Mouse (Mus musculus) cerebellum, postnatal 36 days (tissue): ENCODE data around the gene Nptx1.
A peak's percentile ranks its signal among the peaks of the same experiment; 100 is the strongest.

Experiments used
- DNase-seq, 2 experiments: peaks; one replicate each; pipeline ENCODE4 v3.0.0; 2021 to 2022; ENCODE audit warnings: mixed read lengths in 2 of 2

The Nptx1 gene

DNA sequence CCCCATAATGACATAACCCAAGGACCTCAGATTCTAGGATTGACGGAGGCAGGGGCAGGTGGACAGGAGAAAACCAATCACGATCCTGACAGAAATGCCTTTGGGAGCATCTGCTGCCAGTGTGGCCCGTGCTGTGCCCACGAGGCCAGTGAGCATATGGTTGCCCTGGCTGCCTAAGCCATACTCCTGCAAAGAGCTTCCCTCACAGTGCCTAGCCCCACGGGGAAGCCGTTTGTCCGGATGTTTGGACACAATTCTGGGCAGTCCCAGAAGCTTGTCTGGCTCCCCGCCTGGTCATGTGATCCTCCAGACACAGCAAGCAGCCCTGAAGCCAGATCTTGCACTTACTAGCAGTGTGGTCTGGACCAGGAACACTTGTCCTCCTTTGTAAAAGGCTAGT is 24.8 kb downstream of the Nptx1 start:
- DNase-seq: peak; percentile 99

DNA sequence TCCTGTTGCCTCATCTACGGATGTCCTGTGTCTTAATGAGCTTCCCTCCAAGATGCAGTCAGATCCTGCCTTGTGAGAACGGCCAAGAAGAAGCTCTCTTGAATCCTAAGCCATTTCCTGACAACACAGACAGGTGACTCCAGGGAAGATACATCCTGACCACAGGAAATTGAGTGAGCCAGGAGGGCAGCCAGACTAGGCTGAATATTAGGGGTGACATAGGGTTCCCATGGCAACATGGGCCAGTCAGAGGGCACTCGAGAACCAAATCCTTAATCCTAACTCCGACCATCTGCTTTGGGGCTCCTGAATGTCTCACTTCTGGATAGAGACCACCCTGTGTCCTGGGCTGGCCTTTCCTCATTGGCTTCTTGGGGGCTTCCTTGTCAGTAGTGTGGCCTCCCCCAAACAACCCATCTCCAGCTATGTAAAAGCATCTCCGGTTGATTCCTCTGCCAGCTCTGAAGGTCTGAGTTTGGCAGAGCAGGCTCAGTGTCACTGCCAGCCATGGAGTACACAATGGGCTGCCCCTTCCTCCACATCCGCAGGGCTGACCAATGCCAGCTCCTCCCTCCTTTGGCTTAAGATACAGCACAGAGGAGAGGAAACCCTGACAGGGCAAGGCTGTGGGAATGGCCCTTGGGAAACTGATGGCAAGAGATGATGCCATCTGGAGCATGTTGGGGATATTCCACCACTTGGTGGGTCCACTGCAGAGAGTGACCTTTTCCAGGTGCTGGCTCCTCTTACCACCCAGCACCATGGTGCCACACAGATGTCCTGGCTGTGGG is 25.4 kb downstream of the Nptx1 start:
- DNase-seq: peak in 1 of 2 experiments; percentile 70

DNA sequence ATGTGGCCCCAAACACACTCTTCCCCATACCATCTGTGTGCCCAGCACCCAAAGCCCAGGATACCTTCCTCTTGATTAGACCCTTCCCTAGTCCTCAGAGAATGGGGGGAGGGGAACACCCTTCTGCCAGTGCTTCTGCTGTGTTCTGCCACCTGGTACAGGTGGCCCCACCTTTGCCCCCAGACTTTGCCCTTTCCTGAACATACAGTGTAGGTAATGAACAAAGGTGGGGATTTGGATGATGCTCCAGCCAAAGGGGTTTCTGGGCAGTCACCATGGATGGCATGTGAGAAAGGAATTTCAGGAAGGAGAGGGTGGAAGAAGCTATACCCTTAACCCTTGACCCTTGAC is 26.9 kb downstream of the Nptx1 start:
- no peak for DNase-seq

DNA sequence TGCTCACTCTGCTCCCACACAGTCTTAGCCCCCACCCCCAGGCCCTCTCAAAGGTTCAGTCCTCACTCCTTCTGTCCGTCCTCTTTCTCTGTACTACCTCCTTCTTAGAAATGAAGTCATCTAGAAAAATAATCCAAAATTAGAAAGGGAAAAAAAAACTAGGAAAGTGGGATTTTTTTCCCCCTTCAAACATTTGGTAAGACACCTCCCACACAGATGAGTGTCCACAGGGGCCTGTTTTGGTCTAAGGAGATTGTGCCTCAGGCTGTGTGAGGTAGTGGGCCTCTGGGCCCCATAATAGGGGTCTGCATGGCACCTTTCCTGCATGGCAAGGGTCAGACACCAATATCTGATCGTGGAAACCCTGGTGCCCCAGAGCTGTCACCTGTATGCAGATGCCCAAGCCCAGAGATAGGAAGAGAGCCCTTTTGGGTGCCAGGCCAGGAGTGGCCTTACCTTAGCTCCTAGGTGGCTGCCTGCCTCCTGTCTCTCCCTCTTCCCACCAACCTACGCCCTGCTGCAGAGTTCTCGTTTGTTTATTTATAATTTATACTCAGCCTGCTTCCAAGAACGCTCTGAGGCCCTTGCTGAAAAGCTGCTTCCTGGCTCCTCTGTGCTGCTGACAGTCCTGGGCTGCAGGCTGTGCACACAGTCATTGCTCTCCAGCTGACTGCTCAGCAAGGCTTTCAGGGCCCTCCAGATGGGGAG is 27.4 kb downstream of the Nptx1 start:
- DNase-seq: no peak

DNA sequence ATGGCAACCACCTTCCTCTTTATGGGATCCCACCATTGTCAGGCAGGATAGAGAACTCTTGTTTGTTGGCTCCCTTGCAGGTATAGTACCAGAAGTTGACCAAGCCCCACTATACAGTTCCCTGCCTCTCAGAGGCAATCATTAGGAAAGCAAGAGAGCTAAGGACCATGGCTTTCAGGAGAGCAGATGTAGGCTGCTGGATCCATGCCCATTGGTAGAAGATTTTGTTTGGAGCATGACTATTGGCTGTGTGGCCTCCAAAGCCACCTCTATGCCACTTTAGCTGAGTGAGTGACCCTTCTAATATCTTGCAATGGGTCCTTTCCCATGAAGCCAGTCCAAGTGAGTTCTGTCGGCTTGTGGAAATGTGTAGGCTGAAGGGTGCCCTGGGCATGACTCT is 28.2 kb downstream of the Nptx1 start:
- no peak for DNase-seq

DNA sequence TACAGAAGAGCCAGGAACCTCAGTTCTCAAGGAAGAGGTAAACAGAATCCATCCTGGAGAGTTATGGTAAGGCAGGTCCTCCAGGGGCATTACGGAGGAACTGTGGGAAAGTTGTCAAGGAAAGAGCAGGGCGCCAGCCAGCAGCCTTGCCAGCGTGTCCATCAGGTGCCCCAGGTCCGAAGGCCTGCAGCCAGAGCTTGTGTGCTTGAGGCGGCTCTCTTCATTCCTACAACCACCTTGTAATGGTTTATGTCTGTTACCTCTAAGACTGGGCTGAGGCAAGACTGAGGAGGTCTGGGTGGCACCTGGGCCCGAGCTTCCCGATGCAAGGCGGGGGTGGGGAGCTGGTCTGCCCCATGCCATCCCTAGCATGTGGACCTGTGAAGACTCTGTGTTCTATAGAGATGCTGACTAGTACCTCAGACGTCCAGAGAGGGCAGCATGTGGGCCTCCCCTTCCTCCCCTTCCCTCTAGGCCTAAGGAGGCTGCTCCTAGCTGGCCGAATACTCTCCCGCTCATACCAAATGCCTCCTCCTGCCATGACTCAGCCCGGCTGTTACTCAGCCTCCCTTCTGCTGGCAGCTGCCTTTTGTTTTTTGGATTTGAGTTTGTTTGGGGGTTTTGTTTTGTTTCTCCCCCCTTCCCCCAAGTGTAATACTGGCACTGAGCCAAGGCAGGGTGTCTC is 30.7 kb downstream of the Nptx1 start:
- peak; percentile 49 to 53 for DNase-seq

DNA sequence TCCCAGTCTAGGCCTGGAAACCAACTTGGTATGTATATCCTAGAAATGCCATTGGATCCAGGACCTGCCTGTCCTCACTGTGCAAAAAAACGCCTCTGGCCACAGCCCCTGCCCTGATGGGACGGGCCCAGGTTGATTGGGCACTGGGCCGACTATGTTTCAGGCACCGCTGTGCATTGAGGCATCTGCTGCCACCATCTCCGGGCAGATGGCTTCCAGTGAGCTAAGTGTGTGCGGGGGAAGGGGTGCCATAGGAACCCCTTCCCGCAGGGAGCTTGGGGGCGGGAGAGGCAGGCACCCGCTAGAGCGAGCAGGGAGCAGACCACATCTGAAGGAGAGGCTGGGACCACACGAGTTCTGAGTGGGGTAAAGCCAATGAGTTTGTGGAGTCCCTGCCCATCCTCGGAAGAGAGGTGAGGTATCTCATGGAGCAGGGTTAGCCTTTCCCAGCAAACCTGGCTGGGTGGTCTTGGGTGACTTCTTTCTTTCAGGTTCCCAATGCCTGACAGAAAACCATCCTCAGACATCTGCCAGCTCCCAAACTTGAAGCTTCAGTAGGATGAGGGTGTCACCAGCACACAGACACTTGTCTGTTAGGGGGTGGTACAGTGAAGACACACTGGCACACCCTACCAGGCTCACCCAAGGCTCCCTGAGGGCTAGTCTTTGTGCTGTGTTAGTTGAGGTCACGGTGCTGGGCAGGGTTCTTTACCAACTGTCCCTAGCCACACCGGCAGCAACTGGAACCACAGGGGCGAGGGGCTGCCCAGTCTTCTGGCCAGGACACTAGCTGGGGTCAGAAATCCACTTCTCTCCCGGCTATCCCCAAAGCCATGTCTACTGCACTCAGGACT is 31.5 kb downstream of the Nptx1 start:
- DNase-seq: peak; percentile 39

DNA sequence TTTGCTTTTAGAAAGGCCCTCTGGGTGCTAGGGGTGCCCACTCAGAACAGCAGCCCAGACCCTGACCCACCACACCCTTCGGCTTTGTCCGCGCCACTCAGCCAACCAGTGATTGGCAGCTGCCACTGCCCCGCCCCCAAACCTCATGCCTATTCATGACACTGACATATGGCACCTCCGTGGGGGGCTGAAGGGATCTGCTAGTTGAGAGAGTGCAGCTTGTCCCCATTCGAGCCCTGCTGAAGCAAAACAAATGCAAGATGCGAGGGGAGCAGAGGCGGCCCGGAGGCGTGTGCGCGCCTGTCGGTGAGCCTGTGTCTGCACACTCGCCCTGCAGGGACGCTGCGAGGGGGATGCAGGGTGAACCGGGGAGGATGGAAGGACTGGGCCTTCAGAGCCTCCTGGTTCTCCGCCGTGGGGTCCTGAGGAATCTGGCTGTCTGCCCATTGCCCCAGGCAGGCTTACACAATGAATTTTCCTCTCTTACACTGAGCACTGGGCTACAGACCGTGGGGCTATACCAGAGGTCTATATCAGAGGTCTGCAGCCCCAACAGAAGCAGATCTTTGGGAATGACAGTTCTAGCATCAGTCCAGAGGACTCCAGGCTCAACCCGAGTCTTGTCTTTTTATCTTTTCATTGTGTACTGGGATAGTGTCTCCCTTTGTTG is 32.5 kb downstream of the Nptx1 start:
- peak; percentile 99 for DNase-seq

DNA sequence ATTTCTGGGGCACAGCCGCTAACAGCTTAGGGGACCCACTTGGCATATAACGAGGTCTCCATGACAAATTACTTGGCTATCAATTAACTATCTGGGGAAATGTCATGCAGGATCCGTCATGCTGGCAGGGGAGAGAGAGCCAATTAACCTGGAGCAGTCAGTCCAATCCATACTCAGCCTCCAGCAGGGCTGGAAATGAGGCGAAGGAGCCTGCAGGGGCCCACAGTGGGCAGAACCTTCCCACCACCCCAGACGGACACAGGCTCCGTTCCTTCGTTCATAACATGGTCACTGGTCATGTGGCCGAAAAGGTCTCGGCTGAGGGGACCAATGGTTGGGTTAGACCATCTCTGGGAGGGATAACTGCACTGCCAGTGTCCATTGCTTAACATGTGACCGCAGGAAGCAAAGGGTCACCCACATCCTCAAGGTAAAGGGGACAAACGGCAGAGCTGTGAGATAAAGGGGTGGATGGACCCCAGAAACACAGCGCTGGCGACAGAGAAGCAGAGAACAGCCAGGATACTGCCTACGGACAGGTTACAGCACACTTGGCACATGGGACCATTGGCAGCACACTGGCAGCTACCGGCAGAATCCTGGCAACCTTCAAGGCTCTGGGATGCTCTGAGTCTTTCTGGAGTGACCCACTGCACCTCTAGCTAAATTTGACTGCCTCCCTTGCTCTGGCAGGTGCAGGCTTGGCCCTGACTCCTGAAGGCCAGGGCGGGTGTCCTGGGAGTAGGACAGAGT is 33.3 kb downstream of the Nptx1 start:
- peak; percentile 81 to 84 for DNase-seq

DNA sequence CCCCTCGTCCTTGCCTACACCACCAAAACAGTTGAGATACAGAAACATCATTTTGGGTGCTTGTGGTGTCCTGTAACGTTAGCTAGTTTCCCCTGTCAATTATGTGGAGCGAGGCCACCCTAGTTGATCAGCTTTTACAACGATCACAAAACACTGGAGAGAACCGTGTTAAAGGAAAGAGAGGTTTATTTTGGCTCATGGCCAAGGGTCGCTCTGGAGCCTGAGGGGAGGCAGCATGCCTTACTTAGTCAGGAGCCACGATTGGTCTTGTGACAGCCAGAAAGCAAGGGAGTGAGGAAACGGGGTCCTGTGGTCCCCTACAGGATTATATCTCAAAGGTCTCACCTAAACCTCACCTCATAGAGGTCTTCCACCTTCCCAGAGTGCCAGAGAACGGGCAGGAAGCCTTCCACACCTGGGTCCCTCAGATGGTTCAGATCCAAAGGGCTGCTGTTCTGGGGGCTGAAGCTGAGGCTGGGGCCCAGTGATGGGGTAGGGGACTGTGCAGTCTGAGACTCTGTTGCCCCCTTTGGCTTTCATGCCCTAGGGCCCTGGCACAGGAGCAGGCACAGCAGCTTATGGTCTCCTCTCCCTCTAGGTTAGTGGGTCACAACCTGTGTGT is 34.4 kb downstream of the Nptx1 start:
- no peak for DNase-seq

DNA sequence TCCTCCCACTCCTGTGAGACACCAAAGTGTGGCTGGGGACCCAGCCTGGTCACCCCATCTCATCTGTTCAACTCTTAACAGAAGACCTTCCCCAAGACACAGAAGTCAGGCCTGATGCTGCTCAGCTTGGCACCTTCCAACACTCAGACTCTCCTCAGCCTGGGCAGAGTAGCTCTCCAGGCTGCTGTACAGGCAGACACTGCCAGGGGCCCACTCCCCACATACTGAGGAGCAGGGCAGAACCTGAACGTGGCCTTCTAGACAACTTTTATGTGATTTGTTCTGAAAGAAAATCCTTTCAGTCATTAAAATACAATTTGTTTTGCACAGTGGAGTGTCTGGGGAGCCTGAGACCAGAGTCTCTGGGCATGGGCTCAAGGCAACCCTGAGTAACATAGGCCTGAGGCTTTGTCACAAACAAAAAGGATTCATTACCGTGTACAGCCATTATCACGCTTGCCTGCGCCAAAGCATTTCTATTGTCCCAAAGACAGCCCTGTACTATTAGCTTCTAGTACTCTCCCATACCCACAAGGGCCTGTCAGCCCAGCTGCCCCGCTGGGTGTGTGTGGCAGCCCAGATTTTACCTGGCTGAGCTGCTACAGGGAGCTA is 38.3 kb downstream of the Nptx1 start:
- DNase-seq: no peak

DNA sequence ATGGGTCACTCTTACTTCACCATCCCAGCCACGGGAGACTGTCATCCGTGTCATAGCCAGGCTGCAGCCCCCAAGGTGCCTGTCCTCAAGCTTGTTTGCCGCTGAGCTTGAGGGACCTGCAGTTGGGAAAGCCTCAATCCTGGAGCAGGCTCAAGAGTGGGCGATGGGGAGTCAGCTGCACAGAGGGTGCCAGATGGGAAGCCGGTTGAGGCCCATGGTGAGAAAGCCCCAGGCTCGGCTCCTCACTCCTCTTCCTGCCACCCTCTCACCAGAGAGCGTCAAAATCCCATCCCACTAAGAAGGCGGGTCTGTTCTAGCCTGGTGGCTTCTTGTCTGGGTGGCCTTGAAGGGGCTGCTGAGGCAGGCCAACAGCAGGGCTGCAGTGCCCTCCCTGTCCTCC is 39.8 kb downstream of the Nptx1 start:
- DNase-seq: no peak

DNA sequence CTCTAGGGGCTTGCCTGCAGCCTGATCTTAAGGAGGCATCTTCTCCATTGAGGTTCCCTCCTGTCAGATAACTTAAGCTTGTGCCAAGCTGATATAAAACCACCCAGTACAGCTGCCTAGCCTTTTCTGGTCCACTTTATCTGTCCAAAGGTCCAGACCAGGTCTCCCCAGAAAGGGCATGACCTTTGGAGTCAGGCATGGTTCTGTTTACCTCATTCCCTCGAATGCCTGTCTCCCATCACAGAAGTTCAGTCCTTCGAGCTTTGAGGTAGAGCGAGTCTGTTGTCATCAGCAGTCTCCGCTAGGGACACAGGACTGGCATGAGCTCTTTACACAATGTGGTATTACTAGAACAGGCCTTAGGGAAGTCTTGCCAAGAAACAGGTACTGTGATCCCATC is 41.2 kb downstream of the Nptx1 start:
- no peak for DNase-seq

DNA sequence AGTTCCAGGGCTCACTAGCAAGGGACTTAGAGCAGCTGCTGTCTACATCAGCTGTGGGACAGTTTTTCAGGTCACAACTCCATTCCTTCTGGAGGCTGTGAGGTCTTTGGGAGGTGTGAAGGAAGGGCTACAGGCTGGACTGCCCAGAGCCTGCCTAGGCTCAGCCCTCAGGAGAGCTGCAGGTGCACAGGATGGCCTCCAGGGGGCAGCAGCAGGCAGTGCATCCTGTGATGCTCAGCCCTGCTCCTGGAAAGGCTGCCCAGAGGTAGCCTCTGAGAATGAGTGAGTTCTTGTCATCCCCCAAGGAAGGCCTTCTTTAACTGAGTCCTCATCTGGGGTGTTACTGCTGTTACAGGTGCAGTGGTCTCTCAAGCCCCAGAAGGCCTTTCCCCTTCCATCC is 43.9 kb downstream of the Nptx1 start:
- DNase-seq: peak; percentile 87 to 89

DNA sequence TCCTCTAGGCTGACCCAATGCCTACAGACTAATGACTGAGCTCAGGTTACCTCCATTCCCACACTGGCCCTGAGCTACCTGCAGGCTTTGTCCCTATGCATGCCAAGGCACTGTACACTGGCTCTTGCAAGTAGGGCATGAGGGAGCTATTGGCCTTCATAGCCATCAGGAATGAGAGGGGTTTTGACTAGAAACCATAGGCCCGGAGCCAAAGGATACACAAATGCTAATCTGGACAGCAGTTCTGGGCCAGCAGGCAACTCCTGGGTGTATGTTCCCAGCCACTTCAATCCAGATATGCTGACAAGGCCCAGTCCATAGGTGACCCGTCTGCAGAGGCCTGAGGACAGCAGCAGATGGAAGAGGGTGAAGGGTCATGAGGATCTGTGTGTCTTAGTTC is 47.5 kb downstream of the Nptx1 start:
- DNase-seq: no peak

DNA sequence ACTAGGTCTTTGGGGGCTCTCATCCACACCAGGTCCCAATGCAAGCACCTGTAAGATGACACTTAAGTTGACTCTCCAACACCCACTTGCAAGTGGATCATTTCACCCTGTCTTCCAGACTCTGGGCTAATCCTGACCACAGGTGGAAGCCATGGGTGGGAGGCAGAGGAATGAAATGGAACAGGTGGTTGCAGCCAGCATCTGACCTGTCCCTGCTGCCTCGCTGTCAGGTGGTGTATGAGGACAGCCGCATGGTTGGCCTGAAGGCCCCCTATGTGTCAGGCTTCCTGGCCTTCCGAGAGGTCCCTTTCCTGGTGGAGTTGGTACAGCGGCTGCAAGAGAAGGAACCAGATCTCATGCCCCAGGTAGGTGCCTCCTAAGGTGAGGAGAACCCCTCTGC is 48.3 kb downstream of the Nptx1 start:
- DNase-seq: no peak

DNA sequence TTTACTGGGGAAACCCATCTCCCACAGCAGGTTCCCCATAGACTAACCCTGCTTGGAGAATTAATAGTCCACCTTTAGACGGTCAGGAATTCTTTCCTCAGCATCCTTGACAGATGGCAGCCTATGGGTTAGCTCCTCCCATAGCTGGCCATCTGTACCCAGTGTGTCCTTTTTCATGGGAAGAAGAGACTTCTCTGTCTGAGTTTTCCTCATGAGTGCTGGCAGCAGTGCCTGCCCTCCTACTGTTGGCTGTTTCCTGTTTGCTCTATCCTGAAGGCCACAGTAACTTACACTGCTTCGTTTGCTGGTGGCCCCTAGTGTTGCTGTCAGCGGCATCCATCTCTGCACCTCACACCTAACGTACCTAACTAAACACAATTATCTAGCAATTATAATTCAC is 50.1 kb downstream of the Nptx1 start:
- DNase-seq: peak; percentile 55 to 60

DNA sequence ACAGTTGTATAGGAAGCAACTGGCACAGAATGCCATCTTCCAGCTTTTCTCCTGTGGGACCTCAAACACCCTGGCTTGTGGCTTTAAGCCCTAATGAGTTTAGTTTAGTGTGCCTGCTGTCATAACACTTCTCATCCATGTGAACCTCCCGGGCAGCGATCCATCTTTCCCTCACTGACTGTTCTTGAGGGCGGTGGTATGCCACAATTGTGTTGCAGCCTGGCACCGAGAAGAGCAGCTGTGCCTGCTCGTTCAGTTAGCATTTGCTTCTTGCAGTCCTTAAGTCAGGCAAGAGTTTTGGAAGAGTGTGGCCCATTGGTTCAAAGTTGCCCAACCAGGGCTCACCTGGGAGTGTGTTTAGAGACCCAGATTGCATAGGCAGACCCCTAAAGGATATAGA is 51.4 kb downstream of the Nptx1 start:
- no peak for DNase-seq

DNA sequence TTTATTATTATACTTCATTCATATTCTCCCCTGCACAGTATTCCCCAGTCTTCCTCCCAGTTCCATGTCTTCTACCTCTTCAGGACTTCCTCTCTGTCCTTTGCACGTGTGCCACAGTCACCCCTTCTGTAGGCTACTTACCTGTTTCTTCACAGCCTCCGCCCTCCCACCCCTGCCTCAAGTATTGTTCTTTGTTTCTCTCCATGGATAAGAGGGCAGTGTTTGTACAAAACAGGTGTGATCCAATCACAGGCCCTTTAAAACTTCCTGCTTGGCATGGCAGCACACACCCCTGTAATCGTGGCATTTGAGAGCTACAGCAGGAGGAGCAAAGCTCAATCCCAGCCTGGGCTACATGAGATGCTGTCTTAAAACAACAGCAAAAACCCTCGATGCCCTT is 54.0 kb downstream of the Nptx1 start:
- no peak for DNase-seq

DNA sequence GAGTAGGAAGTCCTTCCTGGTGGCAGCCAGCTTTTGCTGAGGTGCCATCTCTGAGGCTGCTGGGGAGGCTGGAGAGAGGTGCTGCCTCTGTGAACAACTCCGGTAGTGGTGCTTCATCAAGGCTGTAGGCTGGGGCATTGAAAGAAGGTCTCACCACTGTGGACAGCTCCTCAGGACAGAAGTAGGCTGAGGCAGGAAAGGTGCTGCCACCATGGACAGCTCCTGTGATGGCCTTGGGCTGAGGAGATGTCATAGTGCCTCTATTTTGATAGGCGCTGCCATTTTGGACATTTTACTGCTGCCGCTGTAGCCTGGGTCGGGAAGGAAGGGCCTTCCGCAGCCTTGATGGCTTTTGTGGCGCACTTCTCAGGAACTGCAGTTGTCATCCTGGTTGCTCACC is 54.7 kb downstream of the Nptx1 start:
- DNase-seq: no peak

DNA sequence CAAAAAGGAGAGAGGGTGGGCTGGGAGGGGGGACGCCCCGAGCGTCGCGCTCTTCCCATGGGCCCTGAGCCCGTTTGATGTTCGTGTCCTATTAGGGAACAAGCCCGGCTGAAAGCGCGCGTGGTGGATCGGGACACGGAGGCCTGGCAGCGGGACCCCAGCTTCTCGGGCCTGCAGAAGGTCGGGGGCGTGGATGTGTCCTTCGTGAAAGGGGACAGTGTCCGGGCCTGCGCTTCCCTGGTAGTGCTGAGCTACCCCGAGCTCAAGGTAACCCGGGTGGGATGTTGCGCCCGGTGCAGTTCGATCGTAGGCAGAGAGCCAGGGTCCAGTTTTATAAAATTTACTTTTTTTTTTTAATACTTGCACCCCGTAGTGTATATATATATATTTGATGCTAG is 55.9 kb downstream of the Nptx1 start:
- DNase-seq: no peak
